Mouse (Mus musculus): ENCODE measurements around the gene Prkca. TPM values are rescaled to one million over a fixed set of nuclear protein-coding genes. Genes with fewer than 3 reads are reported as not detected.

The Prkca gene
- polyA plus RNA-seq, 1 experiment, result 2.8 TPM

DNA sequence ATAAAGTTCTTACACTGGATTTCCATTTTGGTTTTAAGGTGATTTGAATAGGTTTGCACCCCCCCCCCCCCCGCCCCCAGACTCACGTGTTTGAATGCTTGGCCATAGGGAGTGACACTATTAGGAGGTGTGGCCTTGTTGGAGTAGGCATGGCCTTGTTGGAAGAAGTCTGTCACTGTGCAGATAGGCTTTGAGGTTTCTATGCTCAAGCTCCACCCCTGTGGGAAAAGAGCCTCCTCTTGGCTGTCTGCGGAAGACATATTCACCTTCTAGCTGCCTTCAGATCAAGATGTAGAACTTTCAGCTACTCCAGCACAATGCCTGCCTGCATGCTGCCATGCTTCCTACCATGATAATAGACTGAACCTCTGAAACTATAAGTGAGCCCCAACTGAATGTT, 49.9 kb downstream of the Prkca start:
- Histone ChIP-seq H3K27me3 (ENCODE audit: control insufficient read depth, insufficient read depth, low read length, poor library complexity, severe bottlenecking) (no peaks in the 10 kb centered on the region), H3K4me1 (ENCODE audit: control insufficient read depth, insufficient read depth, low read length) (no peaks in the 10 kb centered on the region), H3K9me3 (replicated peaks; ENCODE audit: control insufficient read depth, insufficient read depth, low read length, poor library complexity, severe bottlenecking) (no peaks in the 10 kb centered on the region), H3K9ac (ENCODE audit: low read depth, poor library complexity, severe bottlenecking) (no peak overlapping the region), H3K27ac (ENCODE audit: insufficient read depth, low read length) (no peak overlapping the region), H3K36me3 (ENCODE audit: control insufficient read depth, insufficient read depth, low read length, poor library complexity, severe bottlenecking) (no peaks in the 10 kb centered on the region), H3K4me3 (ENCODE audit: low read depth, low read length) (no peak overlapping the region)
- TF ChIP-seq EP300 (IDR thresholded peaks at IDR 0.05; ENCODE audit: insufficient read depth, low read depth, low read length) (no peak), CTCF (IDR thresholded peaks at IDR 0.05; ENCODE audit: low read depth, low read length) (no peak), POLR2A (IDR thresholded peaks at IDR 0.05; ENCODE audit: insufficient read depth, low read length) (no peak)

DNA sequence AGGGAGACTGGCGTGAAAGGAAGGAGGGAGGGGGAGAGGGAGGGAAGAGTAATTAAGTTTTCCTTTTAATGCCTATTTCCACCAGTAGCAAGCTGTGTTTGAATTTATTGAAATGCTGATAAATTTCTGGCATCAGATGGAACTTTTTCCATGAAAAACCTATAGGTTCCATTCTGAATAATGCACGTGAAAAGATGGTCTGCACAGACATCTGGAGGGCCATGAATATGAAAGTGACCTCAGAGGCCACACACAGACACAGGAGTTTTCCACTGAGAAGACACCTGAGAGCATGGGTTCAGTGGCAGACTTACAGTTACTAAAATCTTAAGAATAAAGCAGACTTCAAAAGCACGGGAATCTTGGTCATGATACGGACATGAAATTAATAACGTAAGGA, 54.5 kb downstream of the Prkca start:
- TF ChIP-seq POLR2A (IDR thresholded peaks at IDR 0.05; ENCODE audit: insufficient read depth, low read length) (no peak), EP300 (IDR thresholded peaks at IDR 0.05; ENCODE audit: insufficient read depth, low read depth, low read length) (no peak), CTCF (IDR thresholded peaks at IDR 0.05; ENCODE audit: low read depth, low read length) (no peak)
- H3K36me3 ChIP-seq (ENCODE audit: control insufficient read depth, insufficient read depth, low read length, poor library complexity, severe bottlenecking), result no peaks in the 10 kb centered on the region
- no peak overlapping the region for H3K9ac ChIP-seq (ENCODE audit: low read depth, poor library complexity, severe bottlenecking)
- no peak overlapping the region for H3K4me3 ChIP-seq (ENCODE audit: low read depth, low read length)
- no peaks in the 10 kb centered on the region for H3K4me1 ChIP-seq (ENCODE audit: control insufficient read depth, insufficient read depth, low read length)
- no peak overlapping the region for H3K27ac ChIP-seq (ENCODE audit: insufficient read depth, low read length)
- H3K9me3 ChIP-seq (replicated peaks; ENCODE audit: control insufficient read depth, insufficient read depth, low read length, poor library complexity, severe bottlenecking), result no peaks in the 10 kb centered on the region
- H3K27me3 ChIP-seq (ENCODE audit: control insufficient read depth, insufficient read depth, low read length, poor library complexity, severe bottlenecking), result no peaks in the 10 kb centered on the region

DNA sequence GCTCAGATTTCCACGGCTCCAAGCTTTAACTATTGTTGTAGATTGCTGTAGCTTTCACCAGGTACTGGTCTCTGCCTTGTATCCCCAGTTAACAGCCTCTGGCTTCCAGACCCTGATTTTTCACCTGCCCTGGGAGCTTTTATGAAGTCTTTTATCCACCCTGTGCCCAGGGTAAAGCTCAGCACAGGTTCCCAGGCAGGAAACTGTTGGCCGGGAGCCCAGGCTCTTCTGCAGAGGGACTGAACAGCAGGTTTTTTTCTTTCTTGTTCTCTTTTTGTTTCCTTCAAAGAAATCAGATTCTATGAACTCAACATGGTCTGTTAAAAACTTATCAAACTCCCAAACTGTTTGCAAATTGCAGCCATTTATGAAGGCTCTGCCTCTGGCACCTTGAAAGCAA, 56.4 kb downstream of the Prkca start:
- H3K9ac ChIP-seq (ENCODE audit: low read depth, poor library complexity, severe bottlenecking), result no peak overlapping the region
- no peaks in the 10 kb centered on the region for H3K36me3 ChIP-seq (ENCODE audit: control insufficient read depth, insufficient read depth, low read length, poor library complexity, severe bottlenecking)
- H3K27me3 ChIP-seq (ENCODE audit: control insufficient read depth, insufficient read depth, low read length, poor library complexity, severe bottlenecking), result no peaks in the 10 kb centered on the region
- no peaks in the 10 kb centered on the region for H3K4me1 ChIP-seq (ENCODE audit: control insufficient read depth, insufficient read depth, low read length)
- TF ChIP-seq EP300 (IDR thresholded peaks at IDR 0.05; ENCODE audit: insufficient read depth, low read depth, low read length) (no peak), POLR2A (IDR thresholded peaks at IDR 0.05; ENCODE audit: insufficient read depth, low read length) (no peak), CTCF (IDR thresholded peaks at IDR 0.05; ENCODE audit: low read depth, low read length) (no peak)
- H3K4me3 ChIP-seq (ENCODE audit: low read depth, low read length), result no peak overlapping the region
- no peak overlapping the region for H3K27ac ChIP-seq (ENCODE audit: insufficient read depth, low read length)
- no peaks in the 10 kb centered on the region for H3K9me3 ChIP-seq (replicated peaks; ENCODE audit: control insufficient read depth, insufficient read depth, low read length, poor library complexity, severe bottlenecking)

DNA sequence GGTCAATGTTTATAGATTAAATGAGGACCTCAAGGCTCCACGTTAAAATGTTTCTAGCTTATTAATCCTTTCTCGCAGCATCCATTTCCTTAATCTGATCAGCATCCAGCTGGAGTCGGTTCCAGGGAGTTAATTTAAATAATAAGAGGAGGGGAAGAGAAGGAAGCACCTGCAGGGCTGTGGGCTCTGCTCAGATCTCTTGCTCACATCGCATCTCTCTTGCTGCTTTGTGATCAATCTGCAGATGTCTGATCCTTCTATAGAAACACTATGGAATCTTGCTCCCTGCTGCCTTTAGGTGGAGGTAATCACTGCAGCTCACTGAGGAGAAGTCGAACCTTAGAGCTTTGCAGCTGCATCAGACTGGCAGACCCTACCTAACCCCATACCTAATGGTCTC, 58.7 kb downstream of the Prkca start:
- H3K27me3 ChIP-seq (ENCODE audit: control insufficient read depth, insufficient read depth, low read length, poor library complexity, severe bottlenecking), result no peaks in the 10 kb centered on the region

DNA sequence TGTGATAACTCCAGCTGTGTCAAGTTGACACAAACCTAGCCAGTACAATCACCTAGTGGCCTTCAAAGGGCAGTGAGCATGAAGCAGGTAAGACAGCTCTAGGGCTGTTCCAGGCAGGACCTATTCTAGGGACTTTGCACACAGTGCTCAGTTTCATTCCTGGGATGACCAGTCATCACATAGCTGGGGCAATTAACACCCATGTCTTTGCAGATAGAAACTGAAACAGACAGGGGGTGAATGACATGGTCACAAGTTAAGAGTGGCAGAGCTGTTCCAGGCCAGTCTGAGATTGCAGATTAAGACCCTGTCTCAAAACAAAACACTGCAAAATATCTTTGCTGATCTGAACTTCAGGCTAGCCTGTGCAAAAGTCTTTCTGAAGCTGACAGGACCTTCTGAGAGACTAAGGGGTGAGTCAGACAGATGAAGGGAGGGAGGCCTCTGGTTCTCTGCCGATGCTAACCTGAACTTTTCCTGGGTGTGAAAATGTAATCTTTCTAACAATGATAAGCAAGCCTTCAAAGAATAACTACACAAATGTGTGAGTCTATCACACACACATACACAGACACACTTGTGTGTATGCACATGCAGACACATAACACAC, 60.8 kb downstream of the Prkca start:
- H3K9me3 ChIP-seq (replicated peaks; ENCODE audit: control insufficient read depth, insufficient read depth, low read length, poor library complexity, severe bottlenecking), result no peaks in the 10 kb centered on the region
- TF ChIP-seq POLR2A (IDR thresholded peaks at IDR 0.05; ENCODE audit: insufficient read depth, low read length) (no peak), EP300 (IDR thresholded peaks at IDR 0.05; ENCODE audit: insufficient read depth, low read depth, low read length) (no peak), CTCF (IDR thresholded peaks at IDR 0.05; ENCODE audit: low read depth, low read length) (no peak)
- no peak overlapping the region for H3K27ac ChIP-seq (ENCODE audit: insufficient read depth, low read length)
- no peaks in the 10 kb centered on the region for H3K4me1 ChIP-seq (ENCODE audit: control insufficient read depth, insufficient read depth, low read length)
- no peak overlapping the region for H3K4me3 ChIP-seq (ENCODE audit: low read depth, low read length)
- H3K27me3 ChIP-seq (ENCODE audit: control insufficient read depth, insufficient read depth, low read length, poor library complexity, severe bottlenecking), result no peaks in the 10 kb centered on the region
- H3K36me3 ChIP-seq (ENCODE audit: control insufficient read depth, insufficient read depth, low read length, poor library complexity, severe bottlenecking), result no peaks in the 10 kb centered on the region
- H3K9ac ChIP-seq (ENCODE audit: low read depth, poor library complexity, severe bottlenecking), result no peak overlapping the region

More for the DNA sequence above, 58.7 kb downstream of the Prkca start:
- no peak for TF ChIP-seq EP300 (IDR thresholded peaks at IDR 0.05; ENCODE audit: insufficient read depth, low read depth, low read length)
- TF ChIP-seq CTCF (IDR thresholded peaks at IDR 0.05; ENCODE audit: low read depth, low read length), result no peak
- no peak for TF ChIP-seq POLR2A (IDR thresholded peaks at IDR 0.05; ENCODE audit: insufficient read depth, low read length)
- Histone ChIP-seq H3K9ac (ENCODE audit: low read depth, poor library complexity, severe bottlenecking) (no peak overlapping the region), H3K4me3 (ENCODE audit: low read depth, low read length) (no peak overlapping the region), H3K4me1 (ENCODE audit: control insufficient read depth, insufficient read depth, low read length) (no peaks in the 10 kb centered on the region), H3K36me3 (ENCODE audit: control insufficient read depth, insufficient read depth, low read length, poor library complexity, severe bottlenecking) (no peaks in the 10 kb centered on the region), H3K27ac (ENCODE audit: insufficient read depth, low read length) (no peak overlapping the region), H3K9me3 (replicated peaks; ENCODE audit: control insufficient read depth, insufficient read depth, low read length, poor library complexity, severe bottlenecking) (no peaks in the 10 kb centered on the region)

DNA sequence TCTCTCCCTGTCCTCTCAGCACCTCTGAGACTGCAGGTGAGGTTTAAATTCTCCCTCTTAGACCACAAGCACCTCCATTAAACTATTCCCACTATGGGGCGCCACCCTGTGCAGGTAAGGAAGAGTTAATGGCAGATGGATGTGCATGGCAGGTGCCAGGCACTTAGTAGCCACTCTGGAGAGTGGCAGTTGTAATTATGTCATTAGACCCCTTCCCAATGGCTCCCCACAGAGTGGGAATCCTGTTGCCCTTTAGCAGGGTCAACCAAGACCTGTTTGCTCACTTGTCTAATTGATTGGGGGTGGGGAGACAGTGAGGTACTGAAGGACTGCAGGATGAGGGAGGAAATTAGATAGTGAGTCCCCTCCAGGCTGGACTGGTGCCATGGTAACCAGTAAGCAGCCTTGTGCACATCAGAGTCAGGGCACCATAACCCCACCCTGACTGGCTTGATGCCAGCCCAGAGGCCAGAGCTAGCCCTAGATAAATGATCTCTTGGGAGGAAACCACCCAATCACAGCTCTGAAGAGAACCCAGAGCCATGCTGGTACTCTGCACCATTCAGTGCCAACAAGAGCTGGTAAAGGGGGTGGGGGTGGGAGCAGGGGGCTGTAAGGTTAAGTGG, 63.9 kb downstream of the Prkca start:
- Histone ChIP-seq H3K36me3 (ENCODE audit: control insufficient read depth, insufficient read depth, low read length, poor library complexity, severe bottlenecking) (no peaks in the 10 kb centered on the region), H3K9me3 (replicated peaks; ENCODE audit: control insufficient read depth, insufficient read depth, low read length, poor library complexity, severe bottlenecking) (no peaks in the 10 kb centered on the region), H3K4me1 (ENCODE audit: control insufficient read depth, insufficient read depth, low read length) (no peaks in the 10 kb centered on the region), H3K27me3 (ENCODE audit: control insufficient read depth, insufficient read depth, low read length, poor library complexity, severe bottlenecking) (no peaks in the 10 kb centered on the region), H3K4me3 (ENCODE audit: low read depth, low read length) (no peak overlapping the region), H3K9ac (ENCODE audit: low read depth, poor library complexity, severe bottlenecking) (no peak overlapping the region), H3K27ac (ENCODE audit: insufficient read depth, low read length) (no peak overlapping the region)
- TF ChIP-seq POLR2A (IDR thresholded peaks at IDR 0.05; ENCODE audit: insufficient read depth, low read length) (no peak), EP300 (IDR thresholded peaks at IDR 0.05; ENCODE audit: insufficient read depth, low read depth, low read length) (no peak), CTCF (IDR thresholded peaks at IDR 0.05; ENCODE audit: low read depth, low read length) (no peak)
